Mouse (Mus musculus) splenic B cell, adult 2 months (primary cell): ENCODE measurements around the gene Cfap74.
"Not testable (repeated sequence)": the region's sequence is repeated elsewhere in the genome, so short reads cannot be mapped to it uniquely, and the experiment has no call there.

Experiments used
- DNase-seq: peaks from one replicate; pipeline ENCODE4 v3.0.0-alpha.2; 2011; ENCODE audit warnings: low read depth, low spot score
- H3K27me3 ChIP-seq: 2 replicates; pipeline ENCODE4 v1.6.1; 2012; ENCODE audit warnings: mild to moderate bottlenecking, low read length, moderate library complexity, mixed read lengths; ENCODE audit not compliant: control insufficient read depth, poor library complexity, insufficient read depth, severe bottlenecking
- H3K36me3 ChIP-seq: 2 replicates; pipeline ENCODE4 v1.6.1; 2012; ENCODE audit warnings: mild to moderate bottlenecking, low read length, moderate library complexity, mixed read lengths; ENCODE audit not compliant: control insufficient read depth, poor library complexity, insufficient read depth, severe bottlenecking

Cfap74 gene

DNA sequence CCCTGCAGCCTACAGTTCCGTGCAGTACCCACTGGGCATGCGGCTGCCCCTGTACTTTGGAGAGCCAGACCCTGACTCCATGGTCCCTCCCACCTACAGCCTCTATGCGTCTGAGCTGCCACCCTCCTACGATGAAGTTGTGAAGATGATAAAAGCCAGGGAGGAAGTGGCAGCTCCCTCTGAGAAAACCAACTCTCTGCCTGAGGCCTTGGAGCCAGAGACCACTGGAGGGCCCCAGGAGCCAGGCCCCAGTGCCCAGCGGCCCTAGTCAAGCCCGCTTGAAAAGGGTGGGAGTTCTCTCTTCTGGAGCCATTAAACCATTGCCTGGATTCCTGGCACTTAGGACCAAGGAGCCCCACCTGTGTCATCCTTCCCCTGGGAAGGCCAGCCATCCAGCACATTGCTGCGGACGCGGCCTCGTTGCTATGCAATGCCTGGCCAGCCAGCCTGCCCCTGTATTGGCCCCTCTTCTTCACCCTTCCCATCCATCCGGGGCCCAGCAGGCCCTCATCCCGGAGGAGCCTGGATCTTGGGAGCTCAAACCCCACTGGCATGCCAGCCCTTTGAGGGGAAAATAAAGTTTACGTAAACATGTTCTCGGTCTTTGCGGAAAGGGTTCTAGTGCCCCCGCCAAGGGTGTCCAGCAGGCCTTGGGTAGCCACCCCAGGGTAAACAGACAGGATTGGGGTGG, 61.4 kb downstream of the Cfap74 start:
- H3K36me3 ChIP-seq, result no peaks in the 10 kb centered on the region
- H3K27me3 ChIP-seq, result no peaks in the 10 kb centered on the region
- DNase-seq, result no peak

DNA sequence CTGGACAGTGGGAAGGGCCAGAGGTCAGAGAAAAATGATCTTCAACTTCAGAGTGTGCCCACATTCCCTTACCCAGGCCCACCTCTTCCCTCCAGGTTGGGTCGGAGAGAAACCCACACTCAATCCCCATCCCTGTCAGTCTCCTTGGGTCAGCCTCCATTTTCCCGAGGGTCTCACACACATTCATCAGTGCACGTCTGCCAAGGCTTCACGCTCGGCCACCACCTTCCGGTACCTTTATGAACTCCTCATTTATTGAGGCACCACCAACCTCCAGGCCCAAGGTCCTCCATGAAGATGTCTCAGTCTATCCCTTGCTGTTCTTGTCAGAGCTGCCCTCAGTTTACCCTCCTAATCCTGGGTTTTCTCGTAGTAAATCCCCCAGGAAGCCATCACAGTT, 62.0 kb downstream of the Cfap74 start:
- no peaks in the 10 kb centered on the region for H3K27me3 ChIP-seq
- no peak for DNase-seq
- no peaks in the 10 kb centered on the region for H3K36me3 ChIP-seq

DNA sequence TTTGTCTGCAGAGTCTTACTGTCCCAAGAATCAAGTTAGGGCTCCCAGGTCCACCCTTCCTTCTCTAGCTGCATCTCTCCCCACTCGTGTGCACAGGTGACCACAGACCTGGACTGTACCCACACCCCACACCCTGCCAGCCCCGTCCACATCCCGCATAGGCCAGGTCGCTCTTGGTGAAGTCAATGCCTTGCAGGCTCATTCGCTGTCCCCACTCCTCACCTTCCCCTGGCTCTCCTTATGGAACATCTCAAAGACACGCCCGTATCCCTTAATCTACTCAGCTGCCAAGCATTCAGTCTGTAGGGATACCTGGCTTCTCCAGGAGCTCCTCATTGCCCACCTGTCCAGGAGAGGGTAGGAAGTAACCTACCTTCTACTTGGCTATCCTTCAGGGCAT, 62.4 kb downstream of the Cfap74 start:
- Histone ChIP-seq H3K36me3 (no peaks in the 10 kb centered on the region), H3K27me3 (no peaks in the 10 kb centered on the region)
- no peak for DNase-seq

DNA sequence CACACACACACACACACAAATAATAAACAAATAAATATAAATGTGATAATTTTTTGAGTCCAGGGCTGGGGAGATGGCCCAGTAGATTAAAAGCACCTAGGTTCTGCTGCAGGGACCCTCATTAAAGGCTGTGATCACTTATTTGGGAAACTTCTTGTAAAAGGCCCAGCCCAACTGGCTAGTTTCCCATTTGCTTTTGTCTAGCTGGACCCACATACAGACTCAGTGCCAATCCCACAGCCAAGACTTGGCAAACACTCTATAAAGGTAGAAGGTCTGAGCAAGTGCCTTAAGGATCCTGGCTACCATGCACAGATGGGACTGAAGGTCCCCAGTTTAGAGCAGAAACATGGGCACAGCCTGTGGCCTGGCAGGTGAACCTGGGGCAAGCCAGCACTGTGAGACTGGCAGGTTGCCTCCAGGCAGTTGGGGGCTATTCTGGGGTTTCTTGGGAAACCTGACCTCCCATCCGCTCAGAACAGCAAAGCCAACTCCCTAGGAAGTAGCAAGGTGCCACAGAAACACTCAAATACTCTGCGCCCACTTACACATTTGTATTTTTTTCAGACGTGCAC, 63.8 kb downstream of the Cfap74 start:
- DNase-seq, result no peak
- no peaks in the 10 kb centered on the region for H3K36me3 ChIP-seq
- H3K27me3 ChIP-seq, result no peaks in the 10 kb centered on the region

DNA sequence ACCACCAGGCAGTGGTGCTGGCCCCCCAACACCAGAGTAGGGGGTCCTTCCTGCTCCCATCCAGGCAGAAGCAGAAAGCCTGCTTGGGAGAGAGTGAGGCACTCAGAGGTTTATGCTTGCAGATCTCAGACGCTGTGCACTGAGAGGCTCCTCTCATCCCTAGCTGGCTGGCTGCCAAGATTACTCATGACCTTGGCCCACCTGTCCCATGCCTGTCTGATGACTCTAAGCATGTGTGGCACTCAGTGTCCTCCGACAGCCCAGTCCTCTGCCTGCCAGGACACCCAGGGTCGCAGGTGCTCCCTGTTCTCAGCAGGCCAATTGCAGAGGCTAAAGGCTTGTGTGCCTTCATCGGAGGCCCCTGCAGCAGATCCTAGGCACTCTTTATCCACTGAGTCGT, 64.3 kb downstream of the Cfap74 start:
- no peaks in the 10 kb centered on the region for H3K27me3 ChIP-seq
- DNase-seq, result no peak

DNA sequence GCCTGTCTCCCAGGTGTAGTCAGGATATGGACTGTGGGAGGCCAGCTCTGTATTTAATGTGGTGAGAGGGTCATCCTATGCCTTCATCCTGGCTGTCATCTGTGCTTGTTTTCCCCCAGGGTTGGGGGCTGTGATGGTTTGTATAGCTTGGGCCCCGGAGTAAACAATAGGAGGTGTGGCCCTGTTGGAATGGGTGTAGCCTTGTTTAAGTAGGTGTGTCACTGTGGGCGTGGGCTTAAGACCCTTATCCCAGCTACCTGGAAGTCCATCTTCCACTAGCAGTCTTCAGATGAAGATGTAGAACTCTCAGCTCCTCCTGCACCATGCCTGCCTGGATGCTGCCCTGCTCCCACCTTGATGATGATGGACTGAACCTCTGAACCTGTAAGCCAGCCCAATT, 64.8 kb downstream of the Cfap74 start:
- not testable (repeated sequence) for H3K27me3 ChIP-seq, DNase-seq, H3K36me3 ChIP-seq

More for the DNA sequence above, 64.3 kb downstream of the Cfap74 start:
- H3K36me3 ChIP-seq, result no peaks in the 10 kb centered on the region

DNA sequence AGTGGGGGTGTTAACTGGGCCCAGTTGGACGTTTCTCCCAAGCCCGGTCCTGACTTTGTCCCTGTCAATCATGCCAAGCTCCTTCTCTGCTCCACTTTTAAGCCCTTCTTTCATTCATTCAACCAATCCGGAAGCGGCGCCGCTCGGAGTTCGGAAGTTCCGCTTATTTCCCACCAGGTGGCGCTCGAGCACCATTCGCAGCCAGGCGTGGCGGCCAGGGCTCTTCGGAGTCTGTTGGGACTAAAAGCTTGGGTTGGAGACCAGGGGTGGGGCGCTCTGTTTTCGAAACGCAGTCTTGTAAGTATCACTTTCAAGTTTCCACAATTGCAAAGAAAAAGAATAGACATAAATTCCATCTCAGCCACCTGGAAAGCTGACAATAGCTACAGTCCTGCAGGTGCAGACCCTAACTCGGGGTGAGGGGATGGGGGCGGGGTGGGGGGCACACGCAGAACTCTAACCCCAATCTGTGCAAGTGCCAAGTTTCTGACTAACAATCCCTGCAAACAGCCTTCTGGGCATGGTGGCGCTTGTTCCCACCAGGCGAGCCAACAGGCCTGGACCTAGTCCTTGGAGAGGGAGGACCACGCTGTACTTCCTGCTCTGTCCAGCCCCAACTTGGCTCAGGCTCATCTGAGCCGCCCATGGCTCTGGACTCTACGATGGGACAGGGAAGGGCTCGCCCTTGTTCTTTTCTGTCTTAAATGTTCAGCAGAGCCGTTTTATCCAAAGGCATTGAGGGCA, 72.6 kb downstream of the Cfap74 start:
- peak; percentile 86 for DNase-seq
- H3K36me3 ChIP-seq, result no peaks in the 10 kb centered on the region

DNA sequence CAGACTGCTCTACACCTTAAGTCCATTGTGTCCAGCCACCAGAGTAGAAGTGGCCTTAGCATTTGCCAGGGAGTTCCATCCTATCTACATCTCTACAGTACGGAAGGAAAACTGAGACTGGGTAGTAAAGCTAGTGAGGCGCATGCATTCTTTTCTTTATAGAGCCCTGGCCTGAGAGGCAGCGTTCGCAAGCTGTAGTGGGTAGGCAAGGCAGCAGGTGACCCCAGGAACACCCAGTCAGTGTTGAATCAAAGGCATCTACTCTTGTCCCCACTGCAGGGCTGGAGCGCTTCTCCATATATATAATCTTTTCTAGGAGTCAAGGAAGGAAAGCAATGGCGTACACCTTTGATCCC, 73.1 kb downstream of the Cfap74 start:
- DNase-seq, result no peak
- H3K36me3 ChIP-seq, result no peaks in the 10 kb centered on the region

More for the DNA sequence above, 72.6 kb downstream of the Cfap74 start:
- H3K27me3 ChIP-seq, result no peaks in the 10 kb centered on the region

DNA sequence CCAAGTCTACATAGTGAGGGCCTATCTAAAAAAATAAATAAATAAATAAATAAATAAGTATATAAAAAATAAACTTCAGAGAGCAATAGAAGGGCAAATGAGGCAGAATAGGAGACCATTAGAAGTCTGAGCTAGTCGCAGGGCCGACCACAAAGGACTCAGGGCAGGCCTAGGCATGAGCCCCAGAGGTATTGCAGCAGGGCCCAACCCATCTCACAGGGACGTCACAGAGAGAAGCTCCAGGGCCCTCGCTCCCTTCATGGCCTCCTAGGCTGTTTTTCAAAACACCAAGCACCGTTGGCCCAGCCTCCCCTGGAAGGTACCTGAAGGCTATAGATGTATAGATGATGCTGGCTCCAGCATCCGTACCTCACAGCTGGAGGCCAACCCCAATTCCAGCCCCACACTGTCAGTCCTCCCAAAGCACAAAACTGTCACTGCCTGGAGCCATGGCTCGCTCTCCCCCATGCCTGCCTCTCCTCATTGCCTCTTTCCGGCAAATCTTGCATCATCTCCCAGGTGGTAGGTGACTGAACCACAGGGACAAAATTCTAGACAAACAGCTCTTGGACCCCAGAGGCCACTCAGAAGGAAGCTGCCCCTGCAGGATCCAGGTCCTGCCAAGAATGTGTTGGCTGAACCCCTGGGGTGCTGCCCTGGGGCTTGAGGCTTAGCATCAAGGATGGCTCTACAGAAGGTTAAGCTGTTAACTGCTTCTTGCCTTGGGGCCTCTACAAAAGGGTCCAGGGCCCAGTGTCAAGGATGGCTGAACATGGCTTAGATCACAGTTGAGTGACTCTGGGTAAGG, 73.9 kb downstream of the Cfap74 start:
- no peaks in the 10 kb centered on the region for H3K36me3 ChIP-seq
- no peaks in the 10 kb centered on the region for H3K27me3 ChIP-seq
- DNase-seq, result peak; percentile 14

More for the DNA sequence above, 73.1 kb downstream of the Cfap74 start:
- H3K27me3 ChIP-seq, result no peaks in the 10 kb centered on the region

DNA sequence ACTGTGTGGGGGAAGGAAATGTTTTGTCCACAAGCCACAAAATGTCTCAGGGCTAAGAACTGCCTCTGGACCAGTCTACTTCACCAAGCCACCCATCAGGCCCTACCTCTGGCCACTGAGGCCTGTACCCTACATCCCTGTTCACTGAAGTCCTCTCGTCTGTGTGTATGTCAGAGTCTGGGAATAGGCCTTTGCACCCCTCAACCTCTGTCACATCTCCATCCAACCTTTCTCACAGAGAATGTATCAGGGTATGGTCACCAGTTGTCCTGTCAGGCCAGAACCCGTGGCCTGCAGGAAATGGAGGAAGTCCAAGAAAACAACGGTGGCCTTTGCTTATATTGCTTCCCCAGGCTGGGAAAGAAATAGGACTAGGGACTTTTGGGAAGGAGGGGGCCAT, 76.5 kb downstream of the Cfap74 start:
- DNase-seq, result no peak
- Histone ChIP-seq H3K36me3 (no peaks in the 10 kb centered on the region), H3K27me3 (no peaks in the 10 kb centered on the region)

DNA sequence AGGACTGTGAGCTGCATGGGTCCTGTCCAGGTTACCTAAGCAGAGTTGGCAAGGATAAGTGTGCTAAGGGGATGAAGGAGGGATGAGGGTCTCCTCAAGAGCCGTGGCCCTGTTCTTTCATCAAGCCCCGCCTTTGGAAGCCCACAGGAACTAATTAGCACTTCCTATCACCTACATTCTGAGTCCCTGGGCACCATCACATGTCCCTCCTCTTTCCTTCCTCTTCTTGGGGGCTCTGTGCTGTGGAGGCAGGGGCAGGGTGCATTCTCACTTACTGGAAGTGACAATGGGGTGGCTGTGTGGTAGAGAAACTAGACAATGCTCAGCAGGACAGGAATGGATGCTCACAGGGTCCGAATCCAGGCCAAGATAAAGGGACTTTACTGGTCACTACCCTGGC, 78.8 kb downstream of the Cfap74 start:
- no peaks in the 10 kb centered on the region for H3K27me3 ChIP-seq
- DNase-seq, result peak; percentile 69

DNA sequence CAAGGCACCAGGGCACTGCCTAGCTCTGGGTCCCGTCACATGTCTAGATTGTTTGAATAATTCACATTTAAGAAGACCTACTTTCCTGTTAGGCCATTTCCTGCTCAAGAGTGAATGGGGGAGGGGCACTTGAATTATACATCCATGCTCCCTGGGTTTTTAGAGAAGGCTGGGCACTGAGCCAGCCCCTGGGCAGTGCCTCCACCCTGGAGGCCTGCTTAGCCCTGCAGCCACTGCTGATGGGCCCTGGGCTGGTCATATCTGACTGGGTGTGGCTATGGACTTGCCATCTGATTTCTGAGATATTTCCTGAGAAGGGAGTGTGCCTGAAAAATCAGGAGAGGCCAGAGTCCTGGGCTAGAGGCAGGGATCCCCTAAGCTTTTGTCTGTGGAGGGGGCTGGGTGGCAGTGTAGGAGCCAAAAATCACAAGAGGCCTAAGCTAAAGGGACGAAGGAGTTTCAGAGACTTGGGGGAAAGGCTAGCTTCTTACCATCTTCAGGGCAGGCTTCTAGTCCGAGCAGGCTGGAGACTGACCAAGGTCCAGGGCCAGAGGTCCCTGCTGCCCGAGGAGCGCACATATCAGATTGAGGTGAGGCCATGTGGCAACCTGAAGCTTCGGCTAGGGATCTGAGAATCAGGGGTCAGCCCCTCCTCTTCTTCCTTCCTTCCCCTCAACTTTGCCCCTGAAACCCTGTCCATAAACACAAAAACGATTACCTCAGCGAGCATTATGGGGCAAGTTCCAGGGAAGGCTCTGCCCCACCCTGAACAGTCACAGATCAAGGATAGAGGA, 79.4 kb downstream of the Cfap74 start:
- Histone ChIP-seq H3K27me3 (no peaks in the 10 kb centered on the region), H3K36me3 (no peaks in the 10 kb centered on the region)
- peak; percentile 24 for DNase-seq

More for the DNA sequence above, 78.8 kb downstream of the Cfap74 start:
- H3K36me3 ChIP-seq, result no peaks in the 10 kb centered on the region

DNA sequence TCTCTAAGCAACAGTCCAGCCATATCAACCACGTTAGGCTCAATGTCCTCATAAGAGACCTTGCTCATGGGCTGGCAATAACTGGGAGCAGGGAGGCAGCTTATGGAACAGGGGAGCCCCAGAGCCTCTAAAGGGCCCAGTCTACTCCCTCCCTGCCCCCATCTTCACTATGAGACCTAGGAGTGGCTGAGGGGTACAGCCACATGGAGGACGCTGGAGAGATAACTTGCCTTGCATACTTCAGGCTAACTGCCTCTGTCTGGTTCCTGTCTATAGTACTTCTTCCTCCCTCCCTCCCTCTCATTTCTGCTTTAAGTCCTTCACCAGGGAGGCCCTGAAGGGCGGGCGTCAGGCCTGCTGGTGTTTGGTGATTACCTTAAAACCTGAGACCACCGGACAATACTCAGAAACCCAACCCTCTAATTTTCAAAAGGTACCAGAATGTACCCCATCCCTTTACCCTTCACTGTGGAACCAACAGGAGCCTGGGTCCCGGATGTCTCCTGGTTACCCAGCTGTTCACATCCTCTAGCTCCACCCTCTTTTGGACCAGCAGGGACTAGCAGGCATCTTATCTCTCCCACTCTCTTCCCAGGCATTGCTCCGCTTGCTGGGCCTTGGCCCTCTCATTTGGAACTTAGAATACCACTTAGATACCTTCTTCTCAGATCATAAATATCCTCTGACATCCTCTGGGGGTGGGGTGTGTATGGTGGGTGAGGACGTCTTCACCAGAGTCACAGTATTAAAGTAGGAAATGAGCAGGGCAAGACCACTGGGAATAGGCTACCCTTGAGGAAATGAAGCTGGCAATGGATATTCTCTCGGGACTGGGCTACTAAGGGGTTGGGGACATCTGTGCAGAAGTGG, 80.3 kb downstream of the Cfap74 start:
- Histone ChIP-seq H3K27me3 (no peaks in the 10 kb centered on the region), H3K36me3 (no peaks in the 10 kb centered on the region)
- DNase-seq, result no peak
